Mouse (Mus musculus): ENCODE data around the gene Hnrnpul2.
A peak's percentile ranks its signal among the peaks of the same experiment; 100 is the strongest.
"Not testable (repeated sequence)": the region's sequence is repeated elsewhere in the genome, so short reads cannot be mapped to it uniquely, and the experiment has no call there.

The Hnrnpul2 gene

DNA sequence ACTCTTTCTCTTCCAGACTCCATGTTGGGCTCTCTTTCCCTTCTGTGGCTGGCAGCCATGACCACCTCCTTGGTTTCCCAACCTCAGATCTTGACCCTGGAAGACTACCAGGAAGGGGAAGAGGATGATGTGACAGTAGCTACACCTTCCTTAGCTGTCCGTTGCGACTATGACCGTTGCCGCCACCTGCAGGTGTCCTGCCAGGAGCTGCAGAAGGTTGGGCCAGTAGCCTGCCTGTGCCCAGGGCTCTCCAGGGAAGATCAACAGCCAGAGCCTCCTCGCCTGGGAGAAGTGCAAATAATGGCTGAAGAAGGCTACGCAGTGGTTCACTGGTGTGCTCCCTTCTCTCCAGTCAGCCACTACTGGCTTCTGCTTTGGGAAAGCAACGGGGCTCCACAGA, 31.8 kb downstream of the Hnrnpul2 start:
- no peak for DNase-seq (ENCODE audit: low spot score in 2 of 2)

DNA sequence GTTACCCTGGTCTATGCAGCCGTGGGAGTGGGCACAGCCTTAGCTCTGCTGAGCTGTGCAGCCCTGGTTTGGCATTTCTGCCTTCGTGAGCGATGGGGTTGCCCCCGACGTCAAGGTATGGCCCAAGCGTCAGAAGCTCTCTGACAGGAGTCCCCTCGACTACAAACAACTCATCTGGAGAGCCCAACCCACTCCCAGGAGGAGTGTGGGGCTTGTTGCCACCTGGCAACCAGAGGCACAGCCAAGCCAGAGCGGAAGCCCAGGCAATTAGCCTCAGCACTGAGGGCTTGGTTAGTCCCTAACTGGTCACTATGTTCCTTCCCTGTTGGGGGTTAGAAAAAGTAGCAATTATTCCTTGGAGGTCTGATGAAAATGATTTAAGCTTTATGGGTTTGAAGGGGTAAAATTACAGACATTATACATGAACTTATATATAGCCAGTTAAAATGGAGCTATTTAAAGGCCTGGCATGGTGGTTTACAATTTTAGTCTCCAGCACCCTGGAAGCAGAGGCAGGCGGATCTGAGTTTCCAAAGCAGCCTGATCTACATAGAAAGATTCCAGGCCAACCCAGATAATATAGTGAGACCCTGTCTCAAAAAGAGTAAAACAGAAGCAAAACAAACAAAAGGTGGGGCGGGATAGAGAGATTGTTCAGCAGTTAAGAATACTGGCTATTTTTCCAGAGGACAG, 32.6 kb downstream of the Hnrnpul2 start:
- DNase-seq (ENCODE audit: low spot score in 2 of 2), result peak in 1 of 2 experiments; percentile 33

DNA sequence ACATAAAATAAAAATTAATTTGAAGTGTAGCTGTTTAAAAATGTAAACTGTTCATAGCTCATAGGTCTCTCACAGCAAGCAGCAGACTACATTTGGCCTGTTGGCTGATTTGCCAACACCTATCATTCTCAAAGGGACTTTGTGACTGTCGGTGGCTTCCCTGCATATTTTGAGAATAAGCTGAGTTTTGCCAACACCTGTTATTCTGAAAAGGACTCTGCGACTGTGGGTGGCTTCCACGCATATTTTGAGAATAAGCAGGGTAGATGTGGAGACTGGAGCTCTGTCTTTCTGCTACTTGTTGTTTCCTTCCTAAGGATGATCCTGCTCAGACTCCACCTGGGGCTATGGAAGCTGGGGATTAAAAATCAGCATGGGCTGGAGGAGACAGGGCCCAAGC, 33.3 kb downstream of the Hnrnpul2 start:
- DNase-seq (ENCODE audit: low spot score in 2 of 2), result no peak

DNA sequence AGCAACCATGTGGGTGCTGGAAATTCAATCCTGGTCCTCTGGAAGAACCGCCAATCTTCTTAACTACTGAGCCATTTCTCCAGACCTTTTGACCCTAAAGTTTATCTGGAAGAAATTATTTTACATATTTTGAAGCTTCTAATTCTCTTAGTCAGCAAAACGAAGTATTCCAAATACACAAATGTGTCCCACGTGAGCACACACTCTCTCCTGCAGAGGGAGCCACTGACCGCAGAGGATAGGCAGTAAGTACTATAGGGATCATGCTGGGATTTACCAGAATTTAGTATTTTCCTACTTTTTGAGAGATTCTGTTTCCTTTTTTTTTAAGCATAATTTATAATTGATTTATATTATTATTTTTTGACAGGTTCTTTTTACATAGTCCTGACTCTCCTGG, 37.9 kb downstream of the Hnrnpul2 start:
- no peak for DNase-seq (ENCODE audit: low spot score in 2 of 2)

DNA sequence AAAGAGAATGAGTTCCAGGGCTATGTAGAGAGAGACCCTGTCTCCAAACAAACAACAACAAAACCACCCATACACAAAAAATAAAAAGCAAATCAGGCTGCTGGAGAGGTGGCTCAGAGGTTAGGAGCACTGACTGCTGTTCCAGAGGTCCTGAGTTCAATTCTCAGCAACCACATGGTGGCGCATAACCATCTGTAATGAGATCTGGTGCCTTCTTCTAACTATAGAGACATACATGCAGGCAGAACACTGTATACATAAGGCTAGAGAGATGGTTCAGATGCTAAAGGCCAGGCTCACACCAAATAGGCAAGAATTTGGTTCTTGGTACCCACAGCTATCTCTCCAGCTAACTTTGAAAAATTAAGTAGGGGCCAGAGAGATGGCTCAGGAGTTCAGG, 39.2 kb downstream of the Hnrnpul2 start:
- no peak for DNase-seq (ENCODE audit: low spot score in 2 of 2)

DNA sequence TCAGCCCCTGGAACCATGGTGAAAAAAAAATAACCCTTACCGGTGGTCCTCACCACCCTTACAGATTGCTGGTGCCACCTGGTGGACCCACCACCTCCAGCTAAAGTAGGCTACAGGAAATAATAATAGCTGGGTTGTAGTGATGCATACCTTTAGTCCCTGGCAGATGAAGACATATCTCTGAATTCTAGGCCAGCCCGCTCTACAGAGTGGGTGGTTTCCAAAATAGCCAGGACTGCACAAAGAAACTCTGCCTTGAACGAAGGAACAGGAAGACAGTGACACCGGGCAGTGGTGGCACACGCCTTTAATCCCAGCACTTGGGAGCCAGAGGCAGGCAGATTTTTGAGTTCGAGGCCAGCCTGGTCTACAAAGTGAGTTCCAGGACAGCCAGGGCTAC, 44.5 kb downstream of the Hnrnpul2 start:
- no peak for DNase-seq (ENCODE audit: low spot score in 2 of 2)

DNA sequence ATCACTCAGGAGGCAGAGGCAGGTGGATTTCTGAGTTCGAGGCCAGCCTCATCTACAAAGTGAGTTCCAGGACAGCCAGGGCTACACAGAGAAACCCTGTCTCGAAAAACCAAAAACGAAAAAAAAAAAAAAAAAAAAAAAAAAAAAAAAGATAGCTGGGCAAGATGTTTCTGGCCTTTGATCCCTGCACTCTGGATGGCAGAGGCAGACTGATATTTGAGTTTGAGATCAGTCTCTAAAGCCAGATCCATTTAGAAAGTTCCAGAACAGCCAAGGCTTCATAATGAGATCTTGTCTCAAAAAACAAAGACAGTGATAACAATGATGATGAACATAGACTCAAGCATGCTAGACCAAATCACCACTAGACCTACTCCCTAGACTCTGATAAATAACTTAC, 50.6 kb downstream of the Hnrnpul2 start:
- DNase-seq (ENCODE audit: low spot score in 2 of 2), result not testable (repeated sequence)

DNA sequence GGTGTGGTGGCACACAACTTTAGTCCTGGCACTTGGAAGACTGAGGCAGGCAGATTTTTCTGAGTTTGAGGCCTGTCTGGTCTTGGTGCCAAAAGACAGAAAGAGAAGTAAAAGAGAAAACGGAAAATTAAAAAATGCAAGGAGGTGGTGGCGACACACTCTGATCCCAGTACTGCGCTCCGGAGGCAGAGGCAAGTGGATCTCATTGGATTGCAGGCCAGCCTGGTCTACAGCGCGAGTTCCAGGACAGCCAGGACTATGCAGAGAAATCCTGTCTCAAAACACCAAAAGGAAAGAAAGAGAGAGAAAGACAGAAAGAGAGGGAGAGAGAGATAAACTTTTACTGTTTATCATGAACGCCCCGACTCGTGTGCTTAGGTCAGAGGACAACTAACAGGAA, 51.0 kb downstream of the Hnrnpul2 start:
- DNase-seq (ENCODE audit: low spot score in 2 of 2), result no peak

DNA sequence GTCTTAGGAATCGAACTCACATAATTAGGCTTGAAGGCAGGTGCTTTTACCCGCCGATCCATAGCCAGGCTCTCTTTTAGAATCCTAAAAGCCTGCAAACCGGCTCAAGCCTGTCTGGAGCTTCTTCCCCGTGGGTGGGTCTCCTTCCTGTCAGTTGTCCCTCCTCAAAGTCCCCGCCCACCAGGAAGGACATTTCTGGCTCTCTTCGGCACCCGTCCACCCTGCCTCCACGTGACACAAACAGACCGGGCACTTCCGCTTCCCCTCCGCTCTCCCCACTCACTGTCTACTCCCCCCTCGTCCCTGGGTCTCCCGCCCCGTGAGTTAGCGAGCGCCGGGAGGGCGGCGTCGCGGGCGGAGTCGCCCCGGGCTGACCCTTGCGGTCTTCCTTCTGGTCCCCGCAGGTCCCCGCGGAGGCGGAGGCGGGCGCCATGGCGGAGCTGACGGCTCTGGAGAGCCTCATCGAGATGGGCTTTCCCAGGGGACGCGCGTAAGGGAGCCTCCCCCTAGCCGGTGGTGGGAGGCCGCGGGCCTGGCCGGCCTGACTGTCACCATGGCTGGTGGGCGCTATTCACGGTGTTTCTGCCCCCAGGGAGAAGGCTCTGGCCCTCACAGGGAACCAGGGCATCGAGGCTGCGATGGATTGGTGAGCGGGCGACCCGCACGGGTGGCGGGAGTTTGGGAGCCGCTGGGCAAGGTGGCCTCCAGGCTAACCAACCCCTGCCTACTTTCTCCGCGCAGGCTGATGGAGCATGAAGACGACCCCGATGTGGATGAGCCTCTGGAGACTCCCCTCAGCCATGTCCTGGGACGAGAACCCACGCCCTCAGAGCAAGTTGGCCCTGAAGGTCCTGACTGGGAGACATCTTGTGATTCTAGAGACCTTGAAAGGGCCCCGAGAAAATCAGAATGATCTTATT, 51.7 kb downstream of the Hnrnpul2 start, which contains the start of gene Ubxn1:
Gene Ubxn1 (plus strand): TSS at position 230 of the 920 bp plus-strand sequence.
- DNase-seq (ENCODE audit: low spot score in 2 of 2), result peak; percentile 98

DNA sequence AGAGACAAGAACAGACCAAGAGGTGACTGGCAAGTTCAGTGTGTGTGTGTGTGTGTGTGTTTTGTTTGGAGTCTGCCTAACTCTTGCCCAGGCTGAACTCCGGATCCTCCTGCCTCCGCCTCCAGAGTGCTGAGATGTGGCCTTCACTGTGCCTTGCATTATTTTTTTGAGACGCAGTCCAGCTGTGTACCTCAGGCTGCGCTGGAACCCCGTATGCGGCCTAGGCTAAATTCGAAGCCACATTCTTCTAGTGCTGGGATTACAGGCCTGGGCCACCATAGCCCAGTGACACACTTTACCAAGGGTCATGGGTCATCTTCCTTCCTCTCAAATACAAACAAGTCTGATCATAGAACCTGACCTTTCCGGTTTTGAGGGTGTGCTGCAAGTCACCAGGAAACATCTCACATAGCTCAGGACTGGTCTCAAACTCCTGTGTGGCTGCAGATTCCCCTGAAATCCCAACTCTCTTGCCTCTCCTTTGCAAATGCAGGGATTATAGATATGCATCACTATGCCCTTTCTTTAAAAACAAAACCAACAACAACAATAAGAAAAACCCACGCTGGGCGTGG, 52.5 kb downstream of the Hnrnpul2 start:
- no peak for DNase-seq (ENCODE audit: low spot score in 2 of 2)

DNA sequence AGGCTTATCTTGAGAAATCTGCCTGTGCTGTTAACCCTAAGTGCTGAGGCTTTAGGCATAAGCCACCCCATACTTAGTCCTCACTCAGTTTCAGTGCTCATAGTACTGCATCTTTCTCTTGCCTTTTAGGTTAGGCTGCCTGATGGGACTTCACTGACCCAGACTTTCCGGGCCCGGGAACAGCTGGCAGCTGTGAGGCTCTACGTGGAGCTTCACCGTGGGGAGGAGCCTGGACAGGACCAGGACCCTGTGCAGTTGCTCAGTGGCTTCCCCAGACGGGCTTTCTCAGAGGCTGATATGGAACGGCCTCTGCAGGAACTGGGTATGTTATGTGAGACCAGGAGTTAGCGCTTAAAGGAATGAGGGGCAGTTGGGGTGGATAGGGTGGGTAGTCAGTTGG, 55.2 kb downstream of the Hnrnpul2 start:
- DNase-seq (ENCODE audit: low spot score in 2 of 2), result no peak

DNA sequence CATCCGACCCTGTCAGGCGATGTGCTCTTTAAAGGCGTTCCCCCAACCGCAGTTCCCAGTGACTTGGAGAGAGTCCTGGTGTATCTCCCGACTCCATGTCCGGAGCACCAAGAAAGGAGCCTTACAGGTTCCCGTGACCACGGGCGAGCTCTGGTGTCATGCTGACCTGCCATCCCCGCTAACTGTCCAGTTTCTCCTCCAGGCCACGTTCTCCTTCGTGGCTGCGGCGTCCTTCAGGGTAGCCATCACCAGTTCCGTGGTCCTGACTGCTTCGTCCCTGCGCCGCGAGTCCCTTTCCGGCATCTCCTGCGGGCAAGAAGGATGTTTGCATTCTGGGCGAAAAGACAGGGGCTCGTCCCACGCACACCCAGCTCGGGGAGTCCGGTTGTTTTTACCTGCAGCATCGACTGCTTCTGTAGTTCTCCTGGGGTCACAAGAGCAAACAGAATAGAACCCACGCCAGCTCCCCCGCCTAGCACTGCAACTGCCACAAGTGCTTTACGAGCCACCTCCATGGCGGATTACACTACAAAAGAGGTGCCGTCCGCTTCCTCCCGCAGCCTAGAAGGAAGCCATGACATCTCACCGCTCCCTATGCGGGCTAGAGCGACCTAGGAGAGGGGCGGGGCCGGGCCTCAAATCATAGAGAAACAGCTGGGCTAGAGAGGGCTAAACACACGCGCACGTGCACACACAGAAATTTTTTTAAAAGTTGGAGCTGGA, 60.7 kb downstream of the Hnrnpul2 start, which contains the start of gene Uqcc3:
Gene Uqcc3 (minus strand): TSS at position 613 of the 723 bp plus-strand sequence.
- peak; percentile 91 to 92 for DNase-seq (ENCODE audit: low spot score in 2 of 2)

DNA sequence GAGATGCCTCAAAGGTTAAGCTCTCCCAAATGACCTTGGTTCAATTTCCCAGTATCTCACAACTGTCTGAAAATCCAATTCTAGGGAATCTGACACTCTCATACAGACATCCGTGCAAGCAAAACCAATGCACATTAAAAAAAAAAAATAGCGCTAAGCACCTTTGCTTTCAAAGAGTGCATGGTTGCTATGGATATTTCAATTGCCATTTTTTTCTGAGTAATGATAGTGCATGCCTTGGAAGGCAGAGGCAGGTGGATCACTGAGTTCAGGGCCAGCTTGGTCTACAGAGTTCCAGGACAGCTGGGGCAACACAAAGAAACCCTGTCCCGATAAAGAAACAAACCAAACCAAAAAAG, 61.2 kb downstream of the Hnrnpul2 start:
- DNase-seq (ENCODE audit: low spot score in 2 of 2), result no peak

DNA sequence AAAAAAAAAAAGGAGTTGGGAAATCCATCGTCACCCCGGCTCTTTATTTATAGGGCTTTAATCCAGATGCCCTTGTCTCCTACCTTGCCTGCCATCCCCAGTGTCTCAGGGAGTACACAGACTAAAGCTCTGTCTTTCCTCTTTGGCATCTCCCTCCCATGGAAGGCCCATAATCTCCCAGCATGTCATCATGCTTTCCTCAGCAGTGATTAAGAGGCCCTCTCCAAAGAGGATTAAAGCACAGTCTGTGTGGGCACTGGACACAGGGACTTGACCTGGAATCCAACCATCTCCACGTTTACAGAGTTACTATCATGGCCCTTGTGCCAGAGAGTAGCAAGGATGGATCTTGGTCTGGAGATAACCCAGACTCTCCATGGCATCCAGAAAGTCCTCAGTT, 63.8 kb downstream of the Hnrnpul2 start, which contains the start of the genes Lbhd1 and Gm49403:
Gene Lbhd1 (plus strand): TSS at position 117 of the 400 bp plus-strand sequence.
Gene Gm49403 (plus strand): TSS at position 315 of the 400 bp plus-strand sequence.
- DNase-seq (ENCODE audit: low spot score in 2 of 2), result no peak
